Mouse (Mus musculus): Measurements from ENCODE around the gene Pkhd1. TPM values are rescaled to one million over a fixed set of nuclear protein-coding genes. Genes with fewer than 3 reads are reported as not detected.

Gene Pkhd1
- polyA plus RNA-seq, 1 experiment from 2014 or later = 0.33 TPM

DNA sequence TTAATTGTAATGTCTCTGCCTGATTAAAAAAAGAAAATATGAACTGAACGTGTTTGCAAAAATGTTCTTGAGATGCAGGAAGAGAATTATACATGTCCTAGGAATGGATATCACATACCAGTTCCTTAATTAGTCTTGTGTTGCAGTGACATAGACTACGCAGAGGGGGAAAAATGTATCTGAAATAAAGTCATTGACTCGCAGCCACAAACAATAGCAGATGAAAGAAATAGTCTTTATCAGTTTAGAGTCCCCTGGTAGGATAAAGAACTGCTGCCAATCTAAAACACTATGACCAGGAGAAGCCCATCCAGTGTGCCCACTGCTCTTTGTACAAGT lies 188.8 kb downstream of the Pkhd1 start:
- Histone ChIP-seq H3K9ac (replicated peaks; ENCODE audit: low read depth) (no peak overlapping the region), H3K9me3 (ENCODE audit: low read length) (no peaks in the 10 kb centered on the region), H3K4me2 (replicated peaks; ENCODE audit: low read depth, low read length) (no peak overlapping the region), H3K27me3 (replicated peaks; ENCODE audit: insufficient read depth, low read length) (no peaks in the 10 kb centered on the region), H3K4me3 (ENCODE audit: low read depth, low read length) (no peak overlapping the region), H3K36me3 (ENCODE audit: insufficient read depth, low read length) (no peaks in the 10 kb centered on the region), H3K27ac (ENCODE audit: low read length) (no peak overlapping the region), H3K4me1 (ENCODE audit: insufficient read depth, low read depth, low read length) (no peaks in the 10 kb centered on the region)
- 81% methylated on average over 3 of the region's 3 CpGs for WGBS
- TF ChIP-seq EP300 (IDR thresholded peaks at IDR 0.05) (no peak), CTCF (IDR thresholded peaks at IDR 0.05) (no peak)
- DNase-seq (ENCODE audit: low spot score) (no peak), ATAC-seq (no peak)

DNA sequence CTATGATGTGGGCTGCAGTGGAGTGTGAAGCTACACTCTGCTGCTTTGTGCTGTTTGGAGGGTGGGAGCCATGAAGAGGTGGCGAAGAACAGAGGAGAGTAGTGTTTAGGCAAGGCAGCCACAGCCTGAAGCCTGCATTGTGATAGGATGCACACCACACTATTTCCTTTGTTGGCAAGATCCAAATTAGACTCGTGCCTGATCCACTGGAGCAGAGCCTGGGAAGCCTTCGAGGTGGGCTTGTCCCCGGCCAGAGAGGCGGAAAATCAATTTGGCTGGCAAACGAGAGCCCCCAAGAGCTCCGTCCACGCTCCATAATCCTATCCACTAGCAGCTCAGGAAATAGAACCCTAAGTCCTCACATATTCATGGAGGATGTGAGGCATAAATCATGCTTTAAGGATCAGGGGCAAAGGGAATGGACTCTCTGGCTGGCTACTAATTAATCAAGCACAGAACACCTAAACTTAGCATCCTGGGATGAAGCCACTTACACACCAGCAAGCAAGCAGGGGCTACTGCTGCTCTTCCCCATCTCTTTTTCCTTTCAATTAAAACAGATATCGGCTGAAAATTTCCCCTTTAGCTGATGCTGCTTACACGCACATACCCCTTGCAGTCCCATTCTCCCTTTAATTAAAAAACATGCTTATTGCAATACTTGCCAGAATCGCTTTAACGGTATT lies 189.4 kb downstream of the Pkhd1 start:
- Histone ChIP-seq H3K9ac (replicated peaks; ENCODE audit: low read depth) (no peak overlapping the region), H3K27ac (ENCODE audit: low read length) (no peak overlapping the region), H3K36me3 (ENCODE audit: insufficient read depth, low read length) (no peaks in the 10 kb centered on the region), H3K4me1 (ENCODE audit: insufficient read depth, low read depth, low read length) (no peaks in the 10 kb centered on the region), H3K4me2 (replicated peaks; ENCODE audit: low read depth, low read length) (no peak overlapping the region), H3K27me3 (replicated peaks; ENCODE audit: insufficient read depth, low read length) (no peaks in the 10 kb centered on the region), H3K9me3 (ENCODE audit: low read length) (no peaks in the 10 kb centered on the region), H3K4me3 (ENCODE audit: low read depth, low read length) (no peak overlapping the region)
- WGBS = 80% methylated on average over 12 of the region's 12 CpGs
- no peak for DNase-seq (ENCODE audit: low spot score)
- no peak for ATAC-seq
- TF ChIP-seq CTCF (IDR thresholded peaks at IDR 0.05) = no peak
- no peak for TF ChIP-seq EP300 (IDR thresholded peaks at IDR 0.05)

DNA sequence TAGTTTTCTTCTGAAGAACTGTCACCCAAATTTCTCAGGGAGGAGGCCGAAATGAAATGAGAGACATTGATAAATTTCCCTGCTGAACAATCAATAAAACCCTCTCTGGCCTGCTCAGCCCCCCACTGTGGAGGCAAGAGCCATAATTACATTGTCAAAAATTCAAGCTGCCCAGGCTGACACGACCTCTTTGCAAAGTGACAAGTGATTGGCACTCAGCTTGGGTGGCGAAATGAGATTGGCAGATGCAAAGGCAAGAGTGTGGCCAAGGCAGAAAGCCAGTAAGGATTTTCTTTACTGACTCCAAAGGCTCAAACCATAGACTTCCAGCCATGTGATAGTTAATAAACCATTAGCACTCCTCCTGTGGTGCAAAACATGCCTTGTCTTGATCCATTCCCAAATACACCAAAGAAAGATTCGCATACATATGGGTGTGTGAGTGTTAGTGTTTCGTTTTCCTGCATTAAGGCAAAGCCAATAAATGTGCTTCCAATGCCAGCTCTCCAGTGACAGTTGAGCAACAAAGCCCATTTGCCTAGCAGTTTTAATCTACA lies 208.4 kb downstream of the Pkhd1 start:
- no peak for TF ChIP-seq EP300 (IDR thresholded peaks at IDR 0.05)
- TF ChIP-seq CTCF (IDR thresholded peaks at IDR 0.05) = no peak
- DNase-seq (ENCODE audit: low spot score) = no peak

DNA sequence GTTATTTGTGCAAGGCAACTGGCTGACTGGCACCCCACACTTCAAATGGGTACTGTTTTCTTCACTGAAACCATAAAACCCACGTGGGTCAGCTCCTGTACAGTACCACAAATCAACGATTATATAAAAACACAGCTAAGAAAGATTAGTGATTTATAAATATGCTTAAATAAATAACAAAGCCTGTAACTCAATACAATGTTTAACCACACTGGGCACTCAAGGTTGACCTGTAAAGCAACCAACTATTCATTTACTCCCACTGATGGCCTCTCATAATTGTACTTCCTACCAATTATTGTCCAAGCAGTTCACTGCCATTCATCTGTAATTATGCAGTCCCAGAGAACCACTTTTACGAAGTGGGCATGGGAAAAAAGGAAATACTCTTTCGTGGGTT lies 219.5 kb downstream of the Pkhd1 start:
- Histone ChIP-seq H3K27me3 (replicated peaks; ENCODE audit: insufficient read depth, low read length) (no peaks in the 10 kb centered on the region), H3K4me1 (ENCODE audit: insufficient read depth, low read depth, low read length) (no peaks in the 10 kb centered on the region), H3K9me3 (ENCODE audit: low read length) (no peaks in the 10 kb centered on the region), H3K27ac (ENCODE audit: low read length) (no peak overlapping the region), H3K4me3 (ENCODE audit: low read depth, low read length) (no peak overlapping the region), H3K36me3 (ENCODE audit: insufficient read depth, low read length) (no peaks in the 10 kb centered on the region), H3K4me2 (replicated peaks; ENCODE audit: low read depth, low read length) (no peak overlapping the region), H3K9ac (replicated peaks; ENCODE audit: low read depth) (no peak overlapping the region)
- TF ChIP-seq EP300 (IDR thresholded peaks at IDR 0.05) (no peak), CTCF (IDR thresholded peaks at IDR 0.05) (no peak)
- no peak for ATAC-seq
- no peak for DNase-seq (ENCODE audit: low spot score)
- 44% methylated on average over 4 of the region's 4 CpGs for WGBS

More for the DNA sequence above, 208.4 kb downstream of the Pkhd1 start:
- no peaks in the 10 kb centered on the region for H3K27me3 ChIP-seq (replicated peaks; ENCODE audit: insufficient read depth, low read length)
- H3K9ac ChIP-seq (replicated peaks; ENCODE audit: low read depth) = no peak overlapping the region
- H3K27ac ChIP-seq (ENCODE audit: low read length) = no peak overlapping the region
- ATAC-seq = no peak
- H3K4me1 ChIP-seq (ENCODE audit: insufficient read depth, low read depth, low read length) = no peaks in the 10 kb centered on the region
- H3K9me3 ChIP-seq (ENCODE audit: low read length) = no peaks in the 10 kb centered on the region
- no peaks in the 10 kb centered on the region for H3K36me3 ChIP-seq (ENCODE audit: insufficient read depth, low read length)
- H3K4me2 ChIP-seq (replicated peaks; ENCODE audit: low read depth, low read length) = no peak overlapping the region
- no peak overlapping the region for H3K4me3 ChIP-seq (ENCODE audit: low read depth, low read length)
- WGBS = 66% methylated on average over 5 of the region's 5 CpGs

DNA sequence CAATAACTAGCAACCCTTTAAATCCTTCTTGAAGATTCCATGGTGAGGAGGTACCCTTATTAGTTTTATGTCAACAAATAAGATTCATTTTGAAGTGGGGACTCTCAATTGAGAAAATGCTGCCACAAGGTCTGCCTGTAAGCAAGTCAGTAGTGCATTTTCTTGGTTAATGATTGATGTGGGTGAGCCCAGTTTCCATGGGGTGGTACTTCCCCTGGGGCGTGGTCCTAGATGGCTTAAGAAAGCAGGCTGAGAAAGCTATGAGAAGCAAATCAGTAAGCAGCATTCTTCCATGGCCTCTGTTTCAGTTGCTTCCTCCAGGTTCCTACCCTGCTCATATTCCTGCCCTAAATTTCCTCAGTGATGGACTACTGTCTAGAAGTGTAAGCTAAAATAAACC lies 253.4 kb downstream of the Pkhd1 start:
- Histone ChIP-seq H3K27ac (ENCODE audit: low read length) (no peak overlapping the region), H3K27me3 (replicated peaks; ENCODE audit: insufficient read depth, low read length) (no peaks in the 10 kb centered on the region), H3K4me3 (ENCODE audit: low read depth, low read length) (no peak overlapping the region), H3K9me3 (ENCODE audit: low read length) (no peaks in the 10 kb centered on the region), H3K4me2 (replicated peaks; ENCODE audit: low read depth, low read length) (no peak overlapping the region), H3K9ac (replicated peaks; ENCODE audit: low read depth) (no peak overlapping the region), H3K36me3 (ENCODE audit: insufficient read depth, low read length) (no peaks in the 10 kb centered on the region), H3K4me1 (ENCODE audit: insufficient read depth, low read depth, low read length) (no peaks in the 10 kb centered on the region)
- no peak for DNase-seq (ENCODE audit: low spot score)
- TF ChIP-seq EP300 (IDR thresholded peaks at IDR 0.05) (no peak), CTCF (IDR thresholded peaks at IDR 0.05) (no peak)
- no peak for ATAC-seq
- 62% methylated on average over 1 of the region's 1 CpGs for WGBS

DNA sequence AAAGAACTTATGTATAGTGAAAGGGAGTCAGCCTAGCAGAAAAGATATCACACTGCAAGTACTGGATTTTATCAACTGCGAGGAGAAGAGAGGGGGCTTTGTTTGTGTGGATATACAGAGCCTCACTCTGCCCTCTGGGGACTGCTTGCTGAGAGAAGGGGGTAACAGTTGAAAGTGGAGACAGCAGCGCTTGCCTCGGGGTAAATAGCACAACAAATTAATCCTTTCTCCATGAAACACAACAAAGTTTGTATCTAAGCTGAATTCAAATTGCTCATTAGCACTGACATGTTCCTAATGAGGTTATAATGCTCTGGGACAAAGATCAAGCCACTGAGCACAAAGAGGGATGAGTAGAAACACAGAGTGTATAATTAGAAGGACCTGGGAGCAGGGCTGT lies 273.2 kb downstream of the Pkhd1 start:
- TF ChIP-seq EP300 (IDR thresholded peaks at IDR 0.05) (no peak), CTCF (IDR thresholded peaks at IDR 0.05) (no peak)
- Histone ChIP-seq H3K9ac (replicated peaks; ENCODE audit: low read depth) (no peak overlapping the region), H3K4me1 (ENCODE audit: insufficient read depth, low read depth, low read length) (no peaks in the 10 kb centered on the region), H3K27me3 (replicated peaks; ENCODE audit: insufficient read depth, low read length) (no peaks in the 10 kb centered on the region), H3K36me3 (ENCODE audit: insufficient read depth, low read length) (no peaks in the 10 kb centered on the region), H3K4me3 (ENCODE audit: low read depth, low read length) (no peak overlapping the region), H3K27ac (ENCODE audit: low read length) (no peak overlapping the region), H3K9me3 (ENCODE audit: low read length) (no peaks in the 10 kb centered on the region), H3K4me2 (replicated peaks; ENCODE audit: low read depth, low read length) (no peak overlapping the region)
- no peak for DNase-seq (ENCODE audit: low spot score)
- no peak for ATAC-seq
- WGBS = 42% methylated on average over 3 of the region's 3 CpGs

Measured in lung, postnatal 0 days (tissue).